Mouse (Mus musculus) heart, embryonic 15.5 days (tissue): ENCODE data around the gene Hip1. TPM values are rescaled to one million over a fixed set of nuclear protein-coding genes. Genes with fewer than 3 reads are reported as not detected.

ENCODE experiments used
- ATAC-seq: fragments of 200-750 bp; cut with Nextera tagmentation; replicated peaks from 2 replicates; pipeline ENCODE4 v1.8.0; 2017; ENCODE audit warnings: low read depth, moderate TSS enrichment; ENCODE audit not compliant: insufficient number of reproducible peaks, insufficient read depth, low FRiP score
- H3K27ac ChIP-seq: fragments of 300-500 bp; sonication (generic); 2 replicates; pipeline ENCODE4 v1.5.1; 2015; ENCODE audit warnings: mild to moderate bottlenecking, inconsistent platforms
- H3K27me3 ChIP-seq: fragments of 300-500 bp; sonication (generic); 2 replicates; pipeline ENCODE4 v1.6.1; 2015; ENCODE audit warnings: inconsistent platforms
- H3K36me3 ChIP-seq: fragments of 300-500 bp; sonication (generic); 2 replicates; pipeline ENCODE4 v1.6.1; 2015; ENCODE audit warnings: mild to moderate bottlenecking, inconsistent platforms
- H3K4me1 ChIP-seq: fragments of 300-500 bp; sonication (generic); replicated peaks from 2 replicates; pipeline ENCODE4 v1.6.1; 2015; ENCODE audit warnings: inconsistent platforms
- H3K4me2 ChIP-seq: fragments of 300-500 bp; sonication (generic); 2 replicates; pipeline ENCODE4 v1.6.1; 2015; ENCODE audit warnings: inconsistent platforms, mild to moderate bottlenecking, moderate library complexity
- H3K4me3 ChIP-seq: fragments of 300-500 bp; sonication (generic); 2 replicates; pipeline ENCODE4 v1.5.1; 2015; ENCODE audit warnings: mild to moderate bottlenecking, inconsistent platforms
- H3K9ac ChIP-seq: fragments of 300-500 bp; sonication (generic); 2 replicates; pipeline ENCODE4 v1.6.1; 2015; ENCODE audit warnings: mild to moderate bottlenecking, inconsistent platforms
- H3K9me3 ChIP-seq: fragments of 300-500 bp; sonication (generic); replicated peaks from 2 replicates; pipeline ENCODE4 v1.6.1; 2016; ENCODE audit warnings: inconsistent platforms
- WGBS: fragments of 180-500 bp; shearing (Covaris S2); methylation state at CpG from one replicate; pipeline ENCODE4 v1.1.7; 2015; ENCODE audit warnings: mixed read lengths; 5-methylcytosine and 5-hydroxymethylcytosine counted together
- polyA plus RNA-seq: library from polyadenylated mRNA; unstranded; fragments of >200 nt; fragmentation: Nextera tagmentation; extraction: Ambion mirVana; gene quantifications from 2 replicates; pipeline ENCODE4 v1.2.1, GENCODE M21; 2015

The Hip1 gene
- polyA plus RNA-seq, 1 experiment from 2014 or later, result 20.6 TPM

DNA sequence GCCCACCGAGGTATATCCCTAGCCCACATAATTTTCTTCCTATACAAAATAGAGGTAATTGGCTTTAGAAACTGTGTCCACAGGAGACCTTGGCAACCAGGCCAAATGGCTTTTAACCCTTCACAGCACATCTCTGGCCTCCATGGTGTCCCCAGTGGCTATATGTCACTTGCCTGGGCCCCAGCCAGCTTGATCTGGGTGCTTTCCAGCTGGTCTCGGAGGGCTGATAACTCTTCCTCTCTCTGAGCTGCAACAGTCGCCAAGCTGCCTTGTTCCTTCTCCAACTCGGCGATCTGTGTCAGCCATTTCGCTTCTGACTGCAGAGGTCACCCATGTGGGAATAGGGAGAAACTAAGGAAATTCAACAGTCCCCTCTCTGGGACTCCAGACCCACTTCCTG, 113.8 kb downstream of the Hip1 start:
- H3K4me1 ChIP-seq, result peaks cover 8% of the 10 kb centered on the region; the same call in 1 of the 2 replicates
- H3K4me2 ChIP-seq, result no peak overlapping the region
- no peak for ATAC-seq
- H3K36me3 ChIP-seq, result peaks cover 83% of the 10 kb centered on the region
- H3K9ac ChIP-seq, result no peak overlapping the region
- H3K27ac ChIP-seq, result peak overlapping the region; percentile 42; the same call in 1 of the 2 replicates
- 56% methylated on average over 6 of the region's 6 CpGs for WGBS
- H3K4me3 ChIP-seq, result no peak overlapping the region
- H3K27me3 ChIP-seq, result no peaks in the 10 kb centered on the region
- H3K9me3 ChIP-seq, result no peaks in the 10 kb centered on the region

DNA sequence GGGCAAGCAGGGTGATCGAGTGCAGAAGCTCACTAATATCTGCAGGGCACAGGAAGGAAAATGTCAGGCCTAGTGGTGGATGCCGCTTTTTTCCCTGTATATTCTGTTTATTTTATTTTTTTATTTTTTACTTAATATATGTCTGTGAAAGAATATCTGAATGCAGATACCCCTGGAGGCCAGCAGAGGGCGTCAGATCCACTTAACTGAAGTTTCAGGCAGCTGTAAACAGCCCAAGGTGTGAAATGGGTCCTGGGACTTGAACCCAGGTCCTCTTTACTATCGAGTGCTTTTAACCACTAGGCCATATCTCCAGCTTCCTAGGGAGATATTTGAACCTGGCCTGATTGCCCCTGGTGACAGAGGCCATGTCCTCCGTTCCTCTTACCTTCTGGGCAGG, 116.1 kb downstream of the Hip1 start:
- H3K4me2 ChIP-seq, result no peak overlapping the region
- peaks cover 83% of the 10 kb centered on the region for H3K36me3 ChIP-seq
- no peaks in the 10 kb centered on the region for H3K27me3 ChIP-seq
- H3K9ac ChIP-seq, result no peak overlapping the region; the same call in 1 of the 2 replicates
- H3K4me3 ChIP-seq, result no peak overlapping the region
- no peaks in the 10 kb centered on the region for H3K9me3 ChIP-seq
- H3K27ac ChIP-seq, result no peak overlapping the region
- WGBS, result 73% methylated on average over 5 of the region's 5 CpGs
- ATAC-seq, result no peak
- peaks cover 8% of the 10 kb centered on the region; the same call in 1 of the 2 replicates for H3K4me1 ChIP-seq

DNA sequence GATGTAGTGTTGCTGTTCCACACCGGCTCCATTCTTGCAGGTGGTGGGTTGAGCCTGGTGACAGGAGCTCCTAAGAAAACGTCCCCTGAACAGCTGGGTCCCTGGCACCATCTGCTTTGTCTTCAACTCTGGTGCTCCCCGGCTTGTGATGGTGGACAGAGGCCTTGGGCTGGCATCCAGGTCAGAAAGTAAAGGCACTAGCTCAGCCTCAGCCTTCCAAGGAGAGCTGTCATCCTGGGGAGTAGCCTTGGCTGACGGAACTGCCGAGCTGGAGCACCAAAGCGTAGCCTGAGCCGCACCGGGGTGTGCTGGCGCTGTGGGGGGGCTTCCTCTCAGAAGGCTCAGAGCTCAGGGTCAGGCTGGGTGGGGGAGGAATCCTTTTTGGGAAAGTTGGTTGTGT, 134.7 kb downstream of the Hip1 start:
- WGBS, result 83% methylated on average over 9 of the region's 9 CpGs
- H3K27me3 ChIP-seq, result no peaks in the 10 kb centered on the region
- H3K9ac ChIP-seq, result no peak overlapping the region
- no peak overlapping the region for H3K27ac ChIP-seq
- no peak overlapping the region for H3K4me3 ChIP-seq
- H3K4me1 ChIP-seq, result no peaks in the 10 kb centered on the region
- no peak for ATAC-seq
- H3K36me3 ChIP-seq, result peaks cover 35% of the 10 kb centered on the region
- no peak overlapping the region for H3K4me2 ChIP-seq
- H3K9me3 ChIP-seq, result no peaks in the 10 kb centered on the region

DNA sequence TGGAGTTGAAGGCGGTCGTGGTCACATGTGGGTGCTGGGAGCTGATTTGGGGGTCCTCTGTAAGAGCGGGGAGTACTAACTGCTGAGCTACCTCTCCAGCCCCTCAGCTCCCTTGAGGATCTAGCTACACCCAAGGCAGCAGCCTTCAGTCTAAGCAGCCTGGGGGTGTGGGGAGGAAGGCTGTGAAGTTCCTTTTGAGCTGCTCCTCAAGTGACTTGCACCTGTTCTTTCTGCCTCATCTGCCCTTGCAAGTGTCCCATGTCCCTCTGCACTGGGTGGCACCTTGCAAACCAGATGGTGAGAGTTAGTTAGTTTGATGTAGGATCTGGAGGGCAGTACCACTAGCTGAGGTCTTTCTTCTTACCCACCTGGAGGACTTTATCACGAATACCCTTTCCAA, 136.8 kb downstream of the Hip1 start:
- Histone ChIP-seq H3K9ac (no peak overlapping the region), H3K4me2 (no peak overlapping the region), H3K4me3 (no peak overlapping the region), H3K36me3 (peaks cover 20% of the 10 kb centered on the region), H3K27me3 (no peaks in the 10 kb centered on the region), H3K9me3 (no peaks in the 10 kb centered on the region), H3K4me1 (0 out of 2 replicates have a peak, but pooled peaks cover 2% of the 10 kb centered on the region), H3K27ac (no peak overlapping the region)
- no peak for ATAC-seq
- WGBS, result 87% methylated on average over 4 of the region's 4 CpGs

DNA sequence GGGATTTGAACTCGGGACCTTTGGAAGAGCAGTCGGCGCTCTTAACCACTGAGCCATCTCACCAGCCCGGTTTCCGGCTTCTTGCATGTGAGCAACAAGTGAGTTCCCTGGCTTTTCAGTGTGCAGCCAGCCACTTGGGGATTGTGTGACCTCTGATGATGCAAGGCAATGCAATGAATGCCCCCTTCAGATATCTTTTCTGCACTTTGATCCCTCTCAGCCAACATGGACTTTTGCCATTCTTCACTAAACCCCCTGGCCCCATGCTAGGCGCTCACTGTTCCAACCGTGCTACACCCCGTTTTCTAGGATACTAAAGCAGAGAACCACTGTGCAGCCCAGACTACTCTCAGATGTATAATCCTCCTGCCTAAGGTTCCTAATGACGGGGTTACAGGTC, 139.5 kb downstream of the Hip1 start:
- H3K4me1 ChIP-seq, result 0 out of 2 replicates have a peak, but pooled peaks cover 2% of the 10 kb centered on the region
- H3K4me2 ChIP-seq, result no peak overlapping the region
- H3K27me3 ChIP-seq, result no peaks in the 10 kb centered on the region
- whole genome bisulfite sequencing, result 80% methylated on average over 9 of the region's 9 CpGs
- ATAC-seq, result no peak
- H3K9me3 ChIP-seq, result no peaks in the 10 kb centered on the region
- 0 out of 2 replicates have a peak, but pooled peaks cover 8% of the 10 kb centered on the region for H3K36me3 ChIP-seq
- no peak overlapping the region for H3K9ac ChIP-seq
- H3K4me3 ChIP-seq, result no peak overlapping the region
- no peak overlapping the region for H3K27ac ChIP-seq

DNA sequence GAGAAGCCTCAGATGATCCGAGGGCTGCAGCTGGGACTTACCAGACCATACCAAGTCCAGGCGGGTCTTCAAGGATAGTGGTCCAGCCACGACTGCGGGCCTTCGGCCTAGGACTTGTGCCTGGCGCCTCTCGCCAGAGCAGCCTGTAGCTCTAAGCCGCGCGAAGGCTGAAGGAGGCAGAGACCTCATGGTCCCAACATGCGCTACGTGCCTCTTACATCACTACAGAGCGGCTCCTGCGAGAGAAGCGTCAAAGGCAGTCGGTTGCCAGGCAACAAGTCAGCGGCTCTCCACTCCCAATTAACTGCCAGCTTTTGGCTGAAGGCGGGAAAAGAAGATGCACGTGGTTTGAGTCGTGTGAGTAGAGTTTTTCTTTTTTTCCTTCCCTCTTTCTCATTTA, 140.3 kb downstream of the Hip1 start:
- Histone ChIP-seq H3K4me3 (no peak overlapping the region), H3K4me2 (no peak overlapping the region), H3K27ac (no peak overlapping the region), H3K9ac (no peak overlapping the region), H3K36me3 (0 out of 2 replicates have a peak, but pooled peaks cover under 1% of the 10 kb centered on the region), H3K4me1 (0 out of 2 replicates have a peak, but pooled peaks cover 2% of the 10 kb centered on the region), H3K9me3 (no peaks in the 10 kb centered on the region), H3K27me3 (no peaks in the 10 kb centered on the region)
- ATAC-seq, result no peak
- 36% methylated on average over 20 of the region's 20 CpGs for whole genome bisulfite sequencing

DNA sequence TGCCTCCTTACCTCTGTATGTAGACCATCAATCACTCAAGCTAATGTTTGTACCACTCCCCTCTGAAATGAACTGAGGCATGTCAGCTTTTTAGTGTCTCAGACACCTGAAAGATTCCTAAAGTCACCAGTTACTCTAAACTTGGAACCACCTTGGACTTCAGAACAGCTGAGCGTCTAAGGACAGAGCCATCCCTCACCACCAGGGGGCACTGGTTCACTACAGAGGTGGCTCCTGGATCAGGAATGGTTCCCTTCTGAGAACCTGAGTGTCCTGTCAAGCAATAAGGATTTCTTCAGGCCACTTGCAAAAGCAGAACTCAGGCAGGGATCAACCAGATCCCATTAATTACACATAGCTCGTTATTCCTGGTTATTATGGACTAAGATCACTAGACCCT, 144.7 kb downstream of the Hip1 start:
- H3K4me1 ChIP-seq, result 0 out of 2 replicates have a peak, but pooled peaks cover 2% of the 10 kb centered on the region
- no peak overlapping the region for H3K4me2 ChIP-seq
- no peaks in the 10 kb centered on the region for H3K36me3 ChIP-seq
- no peaks in the 10 kb centered on the region for H3K9me3 ChIP-seq
- no peak overlapping the region for H3K9ac ChIP-seq
- peak; percentile 60; the same call in 1 of the 2 replicates for ATAC-seq
- H3K27ac ChIP-seq, result no peak overlapping the region
- no peak overlapping the region for H3K4me3 ChIP-seq
- WGBS, result 5% methylated on average over 2 of the region's 2 CpGs
- no peaks in the 10 kb centered on the region for H3K27me3 ChIP-seq

DNA sequence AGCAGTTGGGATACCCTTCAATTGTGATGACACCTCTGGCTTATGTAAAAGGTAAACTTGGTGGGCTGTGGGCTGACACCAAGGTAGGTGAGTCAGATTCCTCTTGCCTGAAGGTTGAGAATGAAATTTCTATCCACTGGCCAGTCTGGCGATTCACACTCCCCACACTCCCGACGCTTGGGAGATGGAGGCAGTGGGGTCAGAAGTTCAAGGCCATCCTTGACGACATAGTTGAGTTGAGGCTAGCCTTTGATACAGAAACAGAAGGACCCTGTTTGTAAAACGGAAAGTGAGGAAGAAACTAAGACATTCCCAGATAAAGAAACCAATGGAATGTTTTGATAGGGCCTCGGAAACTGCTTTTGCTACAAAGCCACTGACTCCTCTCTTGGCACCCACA, 145.5 kb downstream of the Hip1 start:
- H3K27ac ChIP-seq, result no peak overlapping the region
- H3K9ac ChIP-seq, result no peak overlapping the region
- H3K4me2 ChIP-seq, result no peak overlapping the region
- no peak for ATAC-seq
- H3K4me1 ChIP-seq, result peaks cover 5% of the 10 kb centered on the region
- H3K4me3 ChIP-seq, result no peak overlapping the region
- no peaks in the 10 kb centered on the region for H3K27me3 ChIP-seq
- 37% methylated on average over 6 of the region's 6 CpGs for WGBS
- no peaks in the 10 kb centered on the region for H3K9me3 ChIP-seq
- H3K36me3 ChIP-seq, result no peaks in the 10 kb centered on the region

DNA sequence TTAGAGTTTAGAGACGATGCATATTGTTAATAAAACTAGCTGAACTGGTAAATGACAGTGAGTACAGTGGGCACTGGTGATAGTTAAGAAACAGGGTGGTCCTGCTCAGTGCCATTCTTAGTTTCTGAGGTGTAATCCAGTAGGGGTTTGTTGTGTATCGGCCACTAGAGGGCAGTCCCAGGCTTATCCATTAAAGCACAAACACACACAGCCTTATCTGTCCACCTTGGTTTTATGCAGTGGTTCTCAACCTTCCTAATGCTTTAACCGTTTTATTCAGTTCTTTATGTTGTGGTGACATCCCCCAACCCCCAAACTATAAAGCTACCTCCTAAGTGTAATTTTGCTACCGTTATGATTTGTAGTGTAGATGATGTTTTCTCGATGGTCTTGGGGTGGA, 149.1 kb downstream of the Hip1 start:
- H3K27ac ChIP-seq, result no peak overlapping the region
- no peak overlapping the region for H3K4me3 ChIP-seq
- H3K9ac ChIP-seq, result no peak overlapping the region
- H3K9me3 ChIP-seq, result no peaks in the 10 kb centered on the region
- 56% methylated on average over 5 of the region's 5 CpGs for WGBS
- peaks cover 14% of the 10 kb centered on the region for H3K36me3 ChIP-seq
- no peaks in the 10 kb centered on the region for H3K27me3 ChIP-seq
- no peak overlapping the region for H3K4me2 ChIP-seq
- no peak for ATAC-seq
- peaks cover 15% of the 10 kb centered on the region for H3K4me1 ChIP-seq

DNA sequence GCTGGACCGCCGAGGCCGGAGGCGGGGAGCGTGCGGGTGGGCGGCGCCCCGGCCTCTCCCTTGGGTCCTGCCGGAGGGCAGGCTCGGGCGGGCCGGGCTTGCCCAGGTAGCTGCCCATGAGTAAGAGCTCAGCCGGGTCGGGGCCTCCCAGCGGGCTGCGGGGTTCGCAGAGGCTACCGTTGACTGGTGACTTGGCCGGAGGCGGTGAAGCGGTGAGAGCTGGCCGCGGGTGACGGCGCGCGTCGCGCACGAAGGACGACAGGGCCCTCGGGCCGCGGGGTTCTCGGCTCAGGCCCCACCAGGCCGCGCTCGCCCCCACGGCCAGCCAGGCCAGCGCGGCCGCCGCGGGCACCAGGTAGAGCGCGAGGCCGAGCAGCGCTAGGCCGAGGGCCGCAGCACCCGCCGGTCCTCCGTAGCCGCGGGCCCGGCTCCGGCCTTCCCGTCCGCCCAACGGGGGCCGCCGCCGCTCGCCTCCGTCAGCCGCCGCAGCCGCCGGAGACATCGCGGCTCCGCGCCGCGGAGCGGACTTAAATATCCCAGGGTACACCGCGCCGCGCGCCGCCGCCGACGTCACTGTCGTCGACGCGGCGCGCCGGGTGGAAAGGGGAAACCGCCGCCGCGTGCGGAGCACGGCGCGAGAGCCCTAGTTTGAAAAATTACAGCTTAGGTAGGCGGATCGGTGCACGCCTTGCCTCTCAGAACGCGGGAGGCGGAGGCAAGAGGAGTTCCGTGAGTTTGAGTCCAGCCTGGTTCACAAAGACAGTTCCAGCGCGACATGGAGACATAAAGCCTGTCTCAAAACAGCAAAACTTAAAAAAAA, 150.7 kb downstream of the Hip1 start, which contains the start of gene Pom121:
Gene Pom121, minus strand, starts transcription at position 543 of the 820 bp plus-strand sequence.
- Histone ChIP-seq H3K4me1 (peaks cover 15% of the 10 kb centered on the region), H3K9ac (peak within 1 kb of the TSS; percentile 91), H3K4me2 (peak within 1 kb of the TSS; percentile 89), H3K27me3 (no peaks in the 10 kb centered on the region), H3K4me3 (peak within 1 kb of the TSS; percentile 74), H3K27ac (peak within 1 kb of the TSS; percentile 90), H3K9me3 (no peaks in the 10 kb centered on the region), H3K36me3 (peaks cover 28% of the 10 kb centered on the region)
- peak; percentile 85 for ATAC-seq
- WGBS, result under 1% methylated on average over 110 of the region's 110 CpGs

DNA sequence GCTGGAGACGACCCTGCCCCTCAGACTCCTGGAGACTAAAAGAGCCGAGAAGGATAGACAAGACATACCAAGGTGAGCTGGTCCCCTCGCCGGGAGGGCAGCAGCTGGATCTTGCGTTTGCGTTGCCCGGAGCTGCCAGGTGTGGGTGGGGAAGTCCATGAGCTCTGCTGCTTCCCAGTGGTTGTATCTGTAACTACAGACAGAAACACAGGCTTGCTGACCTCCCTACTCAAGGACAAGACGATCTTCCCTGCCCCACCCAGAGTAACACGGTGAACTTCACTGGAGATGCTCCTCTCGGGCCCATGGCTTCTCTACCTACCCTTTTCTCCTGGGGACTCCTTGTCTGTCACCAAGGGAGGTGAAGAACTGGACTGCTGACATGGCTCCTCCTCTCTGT, 161.1 kb downstream of the Hip1 start:
- Histone ChIP-seq H3K36me3 (peaks cover 93% of the 10 kb centered on the region), H3K4me3 (no peak overlapping the region), H3K9me3 (no peaks in the 10 kb centered on the region), H3K27me3 (no peaks in the 10 kb centered on the region), H3K9ac (no peak overlapping the region), H3K4me1 (no peaks in the 10 kb centered on the region), H3K27ac (no peak overlapping the region), H3K4me2 (no peak overlapping the region)
- WGBS, result 82% methylated on average over 10 of the region's 10 CpGs
- ATAC-seq, result no peak

DNA sequence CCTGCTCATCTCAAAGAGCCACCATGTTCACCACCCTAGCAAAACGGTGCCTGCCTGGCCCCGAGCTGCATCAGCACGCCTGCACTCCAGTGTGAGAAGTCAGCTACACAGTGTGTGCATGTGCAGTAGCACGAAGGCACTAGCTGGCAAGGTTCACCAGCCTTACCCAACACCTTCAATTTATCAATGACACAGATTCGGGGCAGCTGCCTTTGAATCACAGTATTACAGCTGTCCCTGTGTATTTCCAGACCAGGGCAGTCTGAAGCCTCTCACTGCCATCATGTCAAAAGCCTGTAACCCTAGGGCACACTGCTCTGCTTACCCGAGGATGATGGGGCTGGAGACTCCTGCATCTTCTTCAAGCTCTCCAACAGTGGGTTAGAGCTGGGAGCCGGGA, 162.2 kb downstream of the Hip1 start:
- no peak overlapping the region for H3K4me2 ChIP-seq
- WGBS, result 89% methylated on average over 7 of the region's 7 CpGs
- H3K9ac ChIP-seq, result no peak overlapping the region

More for the DNA sequence above, 162.2 kb downstream of the Hip1 start:
- Histone ChIP-seq H3K9me3 (no peaks in the 10 kb centered on the region), H3K4me3 (no peak overlapping the region), H3K27me3 (no peaks in the 10 kb centered on the region), H3K36me3 (peaks cover 95% of the 10 kb centered on the region), H3K4me1 (no peaks in the 10 kb centered on the region), H3K27ac (no peak overlapping the region)
- no peak for ATAC-seq
